Mouse (Mus musculus) granulocyte monocyte progenitor cell, adult 5-6 weeks (primary cell): ENCODE measurements around the gene Cfap45. TPM values are rescaled to one million over a fixed set of nuclear protein-coding genes. Genes with fewer than 3 reads are reported as not detected.
A peak's percentile ranks its signal among the peaks of the same experiment; 100 is the strongest.

Experiments
- ATAC-seq: replicated peaks from 2 replicates; pipeline ENCODE4 v1.8.0; 2016; ENCODE audit warnings: mild to moderate bottlenecking, moderate TSS enrichment, inconsistent platforms; ENCODE audit not compliant: poor library complexity, severe bottlenecking
- total RNA-seq, 2 experiments: library from RNA; stranded (forward) in 1 of 2; stranded (reverse) in 1 of 2; fragments of 200-712, 200-1000 nt in 1 of 2; fragments of >200 nt in 1 of 2; fragmentation: Nextera tagmentation in 1 of 2; gene quantifications; 2 replicates each; pipeline ENCODE4 v1.2.3; 2014 to 2017

Gene Cfap45
- total RNA-seq, 2 experiments from 2014 or later: 0.46 TPM; not detected in 1

DNA sequence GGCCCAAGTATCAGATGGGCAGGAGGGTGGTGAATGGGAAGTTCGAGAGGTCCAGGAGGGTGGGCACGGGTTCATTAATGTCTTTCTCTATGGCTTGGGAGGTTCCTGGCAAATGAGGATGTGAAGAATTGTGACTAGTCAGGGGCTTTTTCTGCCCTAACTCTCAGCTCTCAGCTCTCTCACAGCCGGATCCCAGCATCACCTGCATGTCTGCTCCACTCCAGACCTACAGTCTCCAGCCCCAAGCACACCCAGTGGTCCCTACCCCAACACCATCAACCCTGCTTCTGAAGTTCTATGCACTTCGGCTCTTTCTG lies 6.4 kb upstream of the Cfap45 start:
- no peak for ATAC-seq

DNA sequence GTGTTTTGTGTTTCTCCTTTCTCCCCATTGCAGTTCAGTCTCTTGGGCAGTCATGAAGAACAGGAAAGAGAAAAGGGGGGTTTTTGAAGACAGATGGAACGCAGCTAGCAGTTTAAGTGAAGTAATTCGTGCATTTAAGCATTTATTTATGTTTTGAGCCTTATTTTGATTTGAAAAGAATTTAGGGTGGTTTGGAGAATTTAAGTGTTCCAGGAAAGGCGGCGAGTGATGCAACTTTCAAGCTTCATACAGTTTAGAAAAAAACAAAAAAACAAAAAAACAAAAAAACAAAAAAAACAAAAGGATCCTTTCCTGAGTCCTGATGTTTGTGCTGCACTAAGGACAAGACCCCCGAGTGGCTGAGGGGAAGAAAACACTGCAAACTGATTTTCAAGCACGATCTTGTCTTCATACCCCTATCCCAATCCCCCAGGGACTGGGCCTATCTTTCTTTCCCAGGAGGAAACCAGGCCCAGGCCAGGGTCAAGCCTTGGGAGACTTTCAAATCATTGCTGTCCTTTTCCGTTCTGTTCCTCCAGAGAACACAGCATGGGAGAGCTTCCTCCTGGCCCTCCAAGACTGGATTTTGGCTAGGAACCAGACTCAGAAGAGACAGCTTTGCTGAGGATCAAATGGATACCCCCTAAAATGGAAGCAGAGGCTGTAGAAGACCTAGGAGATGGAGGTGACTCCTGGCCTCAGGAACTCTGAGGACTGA lies 5.9 kb upstream of the Cfap45 start:
- no peak for ATAC-seq

DNA sequence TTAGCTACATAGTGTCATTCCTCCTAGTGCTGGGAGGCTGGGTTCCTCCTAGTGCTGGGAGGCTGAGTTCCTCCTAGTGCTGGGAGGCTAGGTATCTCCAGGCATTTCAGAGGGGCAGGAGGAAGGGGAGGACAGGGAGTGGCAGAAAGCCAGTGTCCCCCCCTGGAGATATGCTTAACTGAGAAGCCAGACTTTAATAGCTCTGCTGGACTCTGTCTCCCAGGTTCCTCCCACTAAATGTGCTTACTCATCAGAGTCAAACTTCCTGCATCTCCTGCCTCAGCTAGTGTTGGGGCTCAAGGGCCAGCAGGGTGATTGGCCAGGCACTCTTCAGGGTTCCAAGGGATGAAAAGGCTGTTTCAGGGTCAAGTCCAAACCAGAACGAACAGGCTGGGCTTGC lies 5.2 kb upstream of the Cfap45 start:
- peak; percentile 7; the same call in 1 of the 2 replicates for ATAC-seq

DNA sequence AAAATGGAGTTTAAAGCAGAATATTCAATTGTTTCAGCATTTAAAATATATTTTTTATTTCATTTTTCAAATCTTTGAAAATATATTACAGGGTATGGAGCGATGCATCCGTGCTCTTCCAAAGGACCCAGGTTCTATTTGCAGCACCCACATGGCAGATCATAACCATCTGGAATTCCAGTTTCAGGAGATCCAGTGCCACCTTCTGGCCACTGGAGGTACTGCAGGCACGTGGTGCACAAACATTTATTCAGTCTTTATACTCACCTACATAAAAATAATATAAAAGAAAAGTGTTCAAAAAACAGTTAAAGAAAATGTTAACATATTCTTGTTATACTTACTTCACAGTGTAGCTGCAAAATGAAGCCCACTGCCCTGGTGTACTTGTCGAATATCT lies 2.6 kb upstream of the Cfap45 start:
- ATAC-seq: no peak

DNA sequence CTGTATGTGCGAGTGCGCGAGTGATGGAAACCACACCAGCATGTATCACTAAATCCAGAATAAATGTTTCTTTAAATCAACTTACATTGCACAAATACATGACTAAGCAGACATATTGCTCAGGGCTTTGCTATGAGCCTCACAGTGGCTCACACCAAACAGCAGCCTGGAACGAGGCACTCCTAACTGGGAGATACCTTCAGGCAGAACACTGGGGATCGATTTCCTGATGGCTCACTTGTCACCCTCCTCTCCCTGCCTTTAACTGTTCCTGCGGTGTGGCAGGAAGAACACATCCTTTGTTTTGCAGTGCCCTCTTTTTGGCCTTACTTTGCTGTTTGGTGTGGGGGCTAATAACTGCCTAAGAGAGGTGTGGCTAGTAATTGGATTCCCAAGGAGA lies 957 bp upstream of the Cfap45 start:
- no peak for ATAC-seq

DNA sequence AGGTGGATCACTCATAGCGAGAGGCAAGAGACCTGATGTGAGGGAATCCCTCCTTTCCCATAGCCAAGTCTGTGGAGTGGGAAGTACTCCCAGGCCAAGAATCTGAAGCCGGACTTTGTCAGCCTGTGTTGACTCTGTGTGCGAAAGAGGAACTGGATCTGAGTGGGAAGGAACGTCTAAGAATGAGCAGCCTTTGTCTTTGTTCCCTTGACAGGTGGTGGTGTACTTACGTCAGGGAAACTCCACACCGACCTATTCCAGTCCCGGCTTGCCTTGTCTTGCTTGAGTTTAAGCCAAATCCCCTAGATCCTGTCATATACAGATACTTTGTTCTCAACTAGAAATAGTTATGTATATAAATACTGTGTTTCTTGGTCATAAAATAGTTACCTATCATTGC lies 1.9 kb downstream of the Cfap45 start:
- peak; percentile 49 for ATAC-seq

DNA sequence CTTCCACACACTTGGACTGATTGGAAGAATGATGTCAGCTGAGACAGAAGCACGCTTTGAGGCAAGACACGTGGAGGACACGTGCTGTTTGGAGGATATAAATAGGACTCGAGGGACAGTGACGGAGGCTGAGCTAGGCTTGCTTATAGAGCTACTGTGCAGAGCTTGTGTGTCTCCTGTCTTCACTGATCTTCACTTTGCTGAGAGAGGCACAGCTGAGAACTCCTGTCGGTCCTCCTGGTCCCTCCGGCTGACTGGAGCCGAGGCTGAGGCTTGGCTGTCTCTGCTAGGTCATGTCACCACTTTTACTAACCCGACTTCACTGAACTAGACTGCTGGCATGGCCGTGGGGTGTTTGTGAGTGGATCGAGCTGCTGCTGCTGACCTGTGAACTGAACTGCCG lies 3.1 kb downstream of the Cfap45 start:
- ATAC-seq: no peak

DNA sequence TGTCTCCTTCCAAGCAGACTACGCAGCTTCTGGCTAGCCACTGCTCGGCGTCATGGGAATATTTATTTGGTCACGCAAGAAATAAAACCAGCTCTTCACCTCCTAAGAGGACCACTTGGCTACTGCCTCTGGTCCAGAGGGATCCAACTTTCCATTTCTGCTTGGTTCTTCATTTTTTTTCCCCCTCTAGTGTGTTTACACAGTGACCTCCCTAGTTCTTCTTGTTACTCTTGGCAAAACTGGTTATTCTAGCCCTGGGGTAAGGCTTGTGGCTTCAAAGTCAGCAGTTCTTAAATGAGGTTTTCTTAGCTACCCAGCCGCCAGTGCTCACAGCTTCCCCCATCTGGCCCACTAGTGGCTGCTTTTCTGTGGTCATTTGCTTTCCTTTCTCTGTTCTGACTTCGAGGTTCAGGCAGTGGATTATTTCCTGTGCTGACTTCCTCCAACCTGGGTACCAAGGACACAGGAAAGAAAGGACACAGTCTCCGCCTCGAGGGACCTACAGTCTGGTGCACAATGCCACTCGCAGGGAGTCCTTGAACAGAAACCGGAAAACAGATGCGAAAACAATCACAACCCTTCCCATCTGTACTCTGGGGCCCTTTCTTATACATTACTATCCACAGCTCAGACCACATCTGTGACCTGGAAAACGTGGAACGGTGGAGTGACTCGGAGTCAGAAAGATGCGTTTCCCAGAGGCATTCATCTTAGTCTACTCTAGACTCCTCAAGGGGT lies 4.6 kb downstream of the Cfap45 start:
- peak; percentile 45 for ATAC-seq

DNA sequence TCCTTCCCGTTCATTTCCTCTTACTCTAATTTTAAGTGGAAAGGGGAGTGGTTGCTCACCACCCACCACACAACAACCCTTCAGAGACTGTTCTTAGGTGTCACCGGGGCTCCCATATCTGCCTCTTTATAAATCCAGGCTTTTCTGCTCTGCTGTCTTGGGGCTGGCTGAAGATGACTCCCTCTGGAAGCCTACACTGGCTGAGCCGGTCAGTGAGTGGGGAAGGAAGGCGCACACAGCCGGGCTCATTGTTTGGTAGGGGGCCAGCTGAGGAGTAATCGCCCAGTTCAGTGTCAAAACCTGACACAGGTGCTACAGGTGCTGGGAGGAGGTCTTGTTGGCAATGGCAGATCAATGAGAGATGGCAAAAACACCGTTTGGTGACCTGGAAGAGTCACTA lies 5.4 kb downstream of the Cfap45 start:
- peak; percentile 8; the same call in 1 of the 2 replicates for ATAC-seq

DNA sequence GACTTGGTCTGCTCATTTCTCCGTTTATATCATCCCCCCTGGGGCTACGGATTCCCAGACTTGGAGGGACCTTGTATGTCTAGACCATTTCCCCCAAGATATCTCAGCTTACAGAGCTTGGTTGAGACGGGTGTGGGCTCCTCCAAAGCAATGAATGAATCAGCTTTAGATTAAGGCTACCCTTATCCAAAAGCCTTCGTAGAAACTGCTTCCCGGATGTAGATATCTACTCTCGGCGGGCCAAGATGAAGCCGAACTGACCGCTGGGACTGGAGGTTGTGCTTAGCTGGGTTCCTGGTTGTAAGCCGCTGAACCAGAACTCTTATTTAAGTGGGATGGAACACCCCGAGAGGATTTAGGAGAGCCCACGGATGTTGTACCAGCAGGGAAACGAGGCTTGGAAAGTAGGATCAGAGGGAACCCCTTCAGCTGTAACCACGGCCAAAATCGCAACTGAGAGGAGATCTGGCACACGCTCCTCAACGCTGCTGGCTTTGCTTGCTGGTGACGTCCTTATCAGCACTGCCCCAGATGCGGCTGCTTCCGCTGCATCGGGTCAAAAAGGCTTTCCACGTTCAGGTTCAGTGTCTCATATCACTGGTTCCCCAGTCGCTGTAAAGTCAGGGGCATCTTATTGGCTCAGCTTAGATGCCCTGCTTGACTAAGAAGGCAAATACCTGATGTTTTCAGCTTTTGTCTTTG lies 5.9 kb downstream of the Cfap45 start:
- ATAC-seq: peak; percentile 31

DNA sequence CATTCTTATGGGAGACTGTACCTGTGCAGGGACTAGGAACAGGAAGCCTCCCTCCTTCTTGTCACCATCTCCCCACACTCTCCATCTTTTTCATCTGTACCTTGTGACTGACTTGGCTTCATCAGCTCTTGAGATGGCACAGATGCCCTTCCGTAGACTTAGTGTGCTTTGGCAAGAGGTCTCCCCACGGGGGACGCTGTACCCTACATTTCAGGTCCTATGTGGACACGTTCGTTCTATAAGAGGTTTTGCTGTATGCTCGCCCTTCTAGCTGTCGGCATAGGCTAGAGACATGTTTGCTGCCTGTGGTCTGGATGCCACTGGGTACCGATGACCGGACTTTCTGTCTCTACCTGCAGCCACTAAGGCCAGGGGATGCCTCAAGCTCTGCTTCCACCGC lies 6.8 kb downstream of the Cfap45 start:
- ATAC-seq: no peak

DNA sequence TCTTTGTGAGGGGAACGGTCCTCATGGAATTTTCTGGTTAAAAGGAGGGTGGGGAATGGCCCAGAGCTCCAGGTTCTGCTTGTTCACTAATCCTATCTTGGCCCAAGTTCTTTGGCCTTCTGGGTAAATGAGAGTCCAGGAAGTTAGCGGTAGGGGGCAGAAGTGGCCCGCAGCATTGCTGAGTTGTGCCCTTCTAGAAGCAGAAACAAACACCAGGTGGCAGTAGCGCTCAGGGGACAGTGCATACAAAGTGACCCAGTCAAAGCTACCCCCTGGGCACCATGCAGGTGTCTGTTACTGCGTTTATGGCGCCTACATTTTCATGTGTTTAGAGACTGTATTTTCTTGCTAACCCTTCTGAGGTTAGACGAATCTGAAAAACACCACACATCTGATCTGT lies 8.1 kb downstream of the Cfap45 start:
- ATAC-seq: peak; percentile 69

DNA sequence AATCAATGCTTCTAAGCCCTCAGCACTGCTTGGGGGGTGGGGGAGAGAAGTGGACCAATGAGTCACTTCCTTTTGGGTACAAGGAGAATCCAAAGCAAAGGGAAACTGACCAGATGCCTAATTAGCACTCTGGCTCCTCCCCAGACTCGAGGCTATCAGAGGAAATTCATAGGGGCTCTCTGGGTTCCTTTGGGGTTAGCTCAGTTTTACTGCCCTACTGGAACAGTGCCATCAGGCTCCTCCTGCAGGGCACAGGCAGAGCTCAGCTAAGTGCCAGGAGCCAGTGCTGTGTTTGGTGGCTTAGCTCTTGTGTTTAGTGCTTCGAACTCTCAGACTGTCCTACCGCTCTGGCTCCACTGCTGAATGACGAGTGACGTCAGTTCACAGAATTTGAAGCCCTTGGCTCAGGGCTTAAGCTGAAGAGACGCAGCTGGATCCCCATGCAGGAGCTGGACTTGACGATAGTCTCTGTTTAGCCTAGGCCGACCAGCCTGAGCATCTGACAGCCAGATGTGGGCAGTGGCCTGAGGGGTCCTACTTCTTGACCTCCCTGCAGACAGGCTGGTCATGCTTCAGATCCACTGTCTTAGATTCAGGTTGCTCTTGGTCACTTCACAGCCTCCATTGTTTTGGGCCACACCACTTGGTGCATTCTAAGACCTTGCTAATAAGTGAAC lies 10.1 kb downstream of the Cfap45 start:
- ATAC-seq: peak; percentile 10; the same call in 1 of the 2 replicates

DNA sequence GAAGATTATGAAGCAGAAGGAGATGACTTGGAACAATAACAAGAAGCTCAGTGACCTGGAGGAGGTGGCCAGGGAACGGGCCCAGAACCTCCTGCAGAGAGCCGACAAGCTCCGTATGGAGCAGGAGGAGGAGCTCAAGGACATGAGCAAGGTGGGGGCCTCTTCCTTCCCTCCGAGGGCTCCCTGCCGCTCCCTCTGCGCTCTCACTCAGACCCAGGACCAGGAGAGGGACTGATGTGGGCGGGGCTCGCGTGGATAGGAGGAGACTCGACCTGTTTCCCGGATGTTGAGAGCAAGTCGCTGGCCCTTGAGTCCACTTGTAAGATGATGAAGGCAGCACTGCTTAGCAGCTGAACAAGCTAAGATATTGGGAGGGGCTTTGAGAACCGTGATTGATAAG lies 11.9 kb downstream of the Cfap45 start:
- ATAC-seq: no peak

DNA sequence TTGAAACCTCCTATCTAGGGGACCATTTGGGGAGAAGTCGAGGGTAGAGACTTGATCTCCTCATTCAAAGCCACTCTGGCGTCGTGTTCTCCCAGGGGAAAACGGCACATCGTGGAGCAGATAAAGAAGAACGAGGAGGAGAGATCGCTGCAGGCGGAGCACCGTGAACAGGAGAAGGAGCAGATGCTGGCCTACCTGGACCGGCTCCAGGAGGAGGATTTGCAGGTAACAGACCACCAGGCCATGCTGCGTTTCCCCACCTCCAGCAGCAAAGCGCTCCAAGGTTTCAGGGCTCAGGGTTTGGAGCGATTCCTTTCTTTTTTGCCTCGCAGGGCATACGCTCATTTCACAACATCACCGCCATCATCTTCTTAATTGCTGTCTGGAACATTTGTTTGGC lies 14.5 kb downstream of the Cfap45 start:
- no peak for ATAC-seq

DNA sequence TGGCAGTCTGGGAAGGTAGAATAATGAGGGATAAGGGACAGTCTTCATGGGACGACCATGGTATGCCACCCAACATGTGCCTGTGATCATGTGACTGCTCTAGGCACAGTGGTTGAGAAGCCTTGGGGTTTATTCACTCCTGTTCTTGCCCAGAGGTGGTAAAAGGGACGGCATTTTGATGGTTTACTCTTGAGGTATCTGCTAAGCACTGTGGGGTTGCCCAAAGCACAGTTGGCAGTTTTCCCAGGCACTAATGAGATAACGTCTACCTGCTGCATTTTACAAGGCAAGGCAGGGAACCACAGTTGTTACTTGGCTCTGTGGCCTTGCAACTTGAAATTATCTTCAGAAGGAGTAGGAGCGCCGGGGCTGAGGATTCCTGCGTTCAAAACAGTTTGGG lies 19.2 kb downstream of the Cfap45 start:
- ATAC-seq: no peak

DNA sequence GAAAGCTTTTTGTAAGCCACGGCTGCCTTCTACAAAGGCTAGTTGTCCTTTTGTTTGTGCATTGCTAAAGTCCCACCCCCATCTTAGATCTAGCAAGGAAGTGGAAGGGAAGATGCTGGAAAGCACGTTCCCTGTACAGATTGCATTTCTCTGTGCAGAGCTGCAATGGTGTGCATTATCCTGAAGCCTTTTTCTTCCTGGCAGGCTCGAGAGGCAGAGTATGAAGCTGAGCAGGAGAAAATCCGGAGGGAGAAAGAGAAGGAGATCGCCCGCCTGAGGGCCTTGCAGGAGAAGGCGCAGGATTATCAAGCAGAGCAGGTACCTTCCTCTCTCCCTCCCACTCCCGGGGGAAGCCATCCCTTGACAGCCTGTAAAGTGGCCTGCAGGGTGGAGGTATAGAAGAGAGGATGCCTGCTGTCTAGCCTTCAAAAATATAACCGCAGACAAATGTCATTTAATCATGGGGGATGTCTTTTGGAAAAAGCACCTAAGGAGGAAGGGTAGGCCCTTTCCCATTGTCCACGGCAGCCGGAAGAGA lies 19.8 kb downstream of the Cfap45 start:
- no peak for ATAC-seq

DNA sequence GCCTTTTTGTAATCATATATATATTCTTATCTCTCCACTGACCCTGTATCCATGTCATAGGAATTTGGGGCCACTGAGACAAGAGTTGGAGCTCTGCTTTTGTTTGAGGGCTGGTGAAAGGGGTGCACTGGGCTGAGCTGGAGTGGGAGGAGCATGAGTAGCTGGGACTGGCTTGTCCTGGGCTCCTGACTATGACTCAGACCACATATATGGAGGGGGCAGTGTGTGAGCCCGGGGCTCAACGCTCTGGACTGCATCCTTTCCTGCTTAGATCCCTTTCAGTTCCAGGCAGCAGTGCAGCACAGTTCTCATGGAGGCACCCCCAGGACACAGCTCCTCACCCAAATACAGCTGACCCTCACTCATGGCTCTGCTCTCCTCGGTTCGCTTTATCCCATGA lies 25.5 kb downstream of the Cfap45 start:
- no peak for ATAC-seq

DNA sequence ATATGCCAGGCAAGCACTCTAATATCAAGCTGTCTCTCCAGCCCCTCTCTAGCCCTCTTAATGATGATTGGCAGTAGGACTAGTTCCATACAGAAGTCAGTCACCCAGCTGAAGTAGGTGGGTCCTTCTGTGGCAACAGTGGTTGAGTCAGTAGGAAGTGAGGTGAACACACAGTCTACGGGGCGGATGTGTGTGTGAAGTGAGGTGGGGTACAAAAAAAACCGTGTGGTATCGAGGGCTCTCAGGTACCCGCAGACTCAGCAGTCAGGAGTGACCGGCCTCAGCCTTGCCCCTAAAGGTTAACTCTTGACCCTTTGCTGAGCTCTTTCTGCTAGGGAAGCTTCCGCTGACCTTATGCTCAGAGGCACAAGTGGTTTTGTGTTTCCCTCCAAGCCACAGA lies 27.9 kb downstream of the Cfap45 start:
- peak; percentile 71 for ATAC-seq

DNA sequence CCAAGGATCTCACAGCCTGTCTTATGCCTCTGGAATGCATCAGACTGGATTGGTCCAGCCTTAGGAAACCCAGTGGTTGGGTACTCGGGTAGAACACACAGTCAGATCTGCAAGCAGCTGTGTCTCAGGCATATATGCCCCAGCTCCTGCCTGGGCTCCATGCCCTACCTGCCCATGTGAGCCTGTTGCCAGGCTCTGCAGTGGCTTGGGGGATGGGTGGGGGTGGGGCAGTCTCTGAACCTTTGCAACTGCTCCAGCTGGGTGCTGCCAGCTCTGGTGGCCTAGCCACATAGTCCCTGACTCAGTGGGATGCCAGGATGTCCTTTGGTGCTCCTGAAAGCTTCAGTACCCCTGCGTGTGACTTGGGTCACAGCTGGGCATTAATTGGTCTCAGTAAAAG lies 28.7 kb downstream of the Cfap45 start:
- ATAC-seq: no peak

DNA sequence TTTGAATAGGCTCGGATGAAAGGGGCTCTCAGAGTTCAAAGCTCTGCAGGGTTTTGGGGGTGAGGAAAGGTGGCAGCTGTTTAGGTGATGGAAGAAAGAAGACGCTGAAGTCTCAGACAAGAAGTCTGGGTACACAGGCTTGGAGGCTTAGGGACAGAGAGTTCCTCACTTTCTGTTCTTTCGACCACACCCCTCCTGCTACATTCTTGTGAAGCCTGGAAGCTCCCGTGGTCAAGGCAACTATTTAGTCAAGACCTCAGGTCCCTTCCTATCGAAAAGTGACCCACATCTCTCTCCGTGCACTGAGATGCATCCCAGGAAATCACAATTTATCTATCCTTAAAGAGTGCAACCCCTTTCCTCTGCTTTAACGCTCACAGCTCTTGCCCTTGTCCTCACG lies 29.1 kb downstream of the Cfap45 start:
- no peak for ATAC-seq
